Mouse (Mus musculus) T-helper 2 cell (primary cell): Measurements from ENCODE around the gene Olfr263.

Experiments used
- in situ Hi-C: fragments of 300-600 bp; cut with MboI, MseI; formaldehyde crosslinking; loops from one replicate; pipeline ENCODE4 v1.15.1; 2025; ENCODE audit warnings: high pct_unique_total_duplicates

Gene Olfr263

GRCm38 (mm10) chr13:21169657-21170430 is 40.4 kb downstream of the Olfr263 start:
- in situ Hi-C loops: loop anchor here (5.0 to 10.0 kb wide), 5 partner anchors 62 to 875 kb away; no protein-coding TSS in a partner anchor

- in situ Hi-C loops: loop anchor here (10.0 kb wide), 4 partner anchors 534 to 876 kb away; no protein-coding TSS in a partner anchor
Measured at GRCm38 (mm10) chr13:21170431-21171155, 41.2 kb downstream of the Olfr263 start.

GRCm38 (mm10) chr13:21171156-21171530 is 41.7 kb downstream of the Olfr263 start:
- in situ Hi-C loops: loop anchor here (10.0 kb wide), 4 partner anchors 534 to 876 kb away; no protein-coding TSS in a partner anchor

- in situ Hi-C loops: loop anchor here (10.0 kb wide), 4 partner anchors 533 to 877 kb away; no protein-coding TSS in a partner anchor
Measured at GRCm38 (mm10) chr13:21171600-21172150, 42.2 kb downstream of the Olfr263 start.

GRCm38 (mm10) chr13:21172241-21173027 is 43.0 kb downstream of the Olfr263 start:
- in situ Hi-C loops: loop anchor here (10.0 kb wide), 4 partner anchors 532 to 878 kb away; no protein-coding TSS in a partner anchor

GRCm38 (mm10) chr13:21173072-21173471 is 43.6 kb downstream of the Olfr263 start:
- in situ Hi-C loops: loop anchor here (10.0 kb wide), 4 partner anchors 532 to 878 kb away; no protein-coding TSS in a partner anchor

GRCm38 (mm10) chr13:21176733-21177132 is 47.3 kb downstream of the Olfr263 start:
- in situ Hi-C loops: loop anchor here (10.0 kb wide), 4 partner anchors 528 to 882 kb away; no protein-coding TSS in a partner anchor

GRCm38 (mm10) chr13:21177657-21178056 is 48.2 kb downstream of the Olfr263 start:
- in situ Hi-C loops: loop anchor here (10.0 kb wide), 4 partner anchors 527 to 883 kb away; no protein-coding TSS in a partner anchor

GRCm38 (mm10) chr13:21178364-21178763 is 48.9 kb downstream of the Olfr263 start:
- in situ Hi-C loops: loop anchor here (10.0 kb wide), 4 partner anchors 526 to 884 kb away; no protein-coding TSS in a partner anchor

- in situ Hi-C loops: loop anchor here (10.0 kb wide), 4 partner anchors 525 to 885 kb away; no protein-coding TSS in a partner anchor
Measured at GRCm38 (mm10) chr13:21179367-21179723, 49.9 kb downstream of the Olfr263 start, which contains the start of gene Trim27. Trim27 (plus strand) TSS chr13:21179445.

- in situ Hi-C loops: loop anchor here (10.0 kb wide), 5 partner anchors 525 to 885 kb away; no protein-coding TSS in a partner anchor
Measured at GRCm38 (mm10) chr13:21179724-21180550, 50.5 kb downstream of the Olfr263 start.

GRCm38 (mm10) chr13:21180551-21181530 is 51.4 kb downstream of the Olfr263 start:
- in situ Hi-C loops: loop anchor here (10.0 kb wide), 1 partner anchor 754 kb away; no protein-coding TSS in a partner anchor

- in situ Hi-C loops: loop anchor here (10.0 kb wide), 1 partner anchor 753 kb away; no protein-coding TSS in a partner anchor
Measured at GRCm38 (mm10) chr13:21181996-21182395, 52.6 kb downstream of the Olfr263 start.

- in situ Hi-C loops: loop anchor here (10.0 kb wide), 1 partner anchor 752 kb away; no protein-coding TSS in a partner anchor
Measured at GRCm38 (mm10) chr13:21183066-21183465, 53.6 kb downstream of the Olfr263 start.

GRCm38 (mm10) chr13:21183661-21184060 is 54.2 kb downstream of the Olfr263 start:
- in situ Hi-C loops: loop anchor here (10.0 kb wide), 1 partner anchor 751 kb away; no protein-coding TSS in a partner anchor

- in situ Hi-C loops: loop anchor here (10.0 kb wide), 1 partner anchor 749 kb away; no protein-coding TSS in a partner anchor
Measured at GRCm38 (mm10) chr13:21185521-21185920, 56.1 kb downstream of the Olfr263 start.
